In the genomic region with DNA sequence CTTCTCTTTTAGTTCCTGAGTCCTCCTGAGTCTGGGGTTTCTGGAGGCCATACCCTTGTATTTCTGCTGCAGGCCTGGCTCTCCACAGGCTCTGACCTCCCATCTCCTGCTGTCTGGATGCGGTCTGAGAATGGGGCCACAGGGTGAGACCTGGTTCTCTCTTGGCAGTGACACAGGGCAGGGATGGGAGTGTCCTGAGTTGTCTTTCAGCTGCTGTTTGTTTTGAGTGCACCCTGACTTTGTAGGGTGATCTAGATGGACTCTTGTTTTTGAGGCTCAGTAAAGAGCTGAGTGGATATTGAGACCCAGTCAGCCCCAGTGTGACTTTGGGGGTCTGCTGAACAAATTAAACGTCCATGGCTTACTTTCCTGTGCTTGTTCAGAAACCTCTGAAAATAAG, we compare ENCODE assay signal across 9 mouse cellular contexts. TPM values are rescaled to one million over a fixed set of nuclear protein-coding genes. Genes with fewer than 3 reads are reported as not detected.
A peak's percentile ranks its signal among the peaks of the same experiment; 100 is the strongest.
DNase-seq lines count a peak whose midpoint lies in the region; ATAC-seq and TF ChIP-seq lines count a peak whose summit lies in the region.
"Had no signal": no experiment of that assay in that cellular context is flagged by ENCODE, and none has a peak within 500 bp of the region (broad histone marks: within the 10 kb centered on the region; RNA-seq: fewer than 3 reads in every experiment).

No protein-coding gene starts in this region.

- no peaks in the 10 kb centered on the region for H3K36me3 ChIP-seq in embryonic facial prominence, embryonic 15.5 days
- no peaks in the 10 kb centered on the region for H3K36me3 ChIP-seq in intestine, embryonic 14.5 days (ENCODE audit: control insufficient read depth, insufficient read depth, low read length)
- H3K36me3 ChIP-seq in midbrain, postnatal 0 days (ENCODE audit: insufficient read depth, low read length) = no peaks in the 10 kb centered on the region

- H3K4me2 ChIP-seq in embryonic facial prominence, embryonic 15.5 days (replicated peaks) = no peak overlapping the region
- no peak overlapping the region for H3K4me2 ChIP-seq in intestine, embryonic 14.5 days (ENCODE audit: low read length)
- no peak overlapping the region for H3K4me2 ChIP-seq in midbrain, postnatal 0 days (ENCODE audit: low read depth, low read length, poor library complexity, severe bottlenecking)

- no peak for DNase-seq in layer of hippocampus, adult 2 months (ENCODE audit: low spot score in 2 of 2)
- no peak for DNase-seq in layer of hippocampus, postnatal 36 days
- DNase-seq in intestine, embryonic 14.5 days (ENCODE audit: low spot score) = no peak
- no peak for DNase-seq in midbrain, postnatal 0 days (ENCODE audit: low spot score)
- no peak for DNase-seq in cerebellum, adult 11-12 months
- no peak for DNase-seq in left cerebral cortex, adult 18-20 months (ENCODE audit: low spot score in 2 of 2)
- DNase-seq: embryo, embryonic 11 days had no signal

- no peaks in the 10 kb centered on the region for H3K9me3 ChIP-seq in embryonic facial prominence, embryonic 15.5 days (replicated peaks)
- H3K9me3 ChIP-seq in intestine, embryonic 14.5 days (ENCODE audit: control insufficient read depth, low read length) = no peaks in the 10 kb centered on the region
- H3K9me3 ChIP-seq in midbrain, postnatal 0 days (ENCODE audit: low read length) = no peaks in the 10 kb centered on the region

- H3K27me3 ChIP-seq in embryonic facial prominence, embryonic 15.5 days = no peaks in the 10 kb centered on the region
- no peaks in the 10 kb centered on the region for H3K27me3 ChIP-seq in intestine, embryonic 14.5 days (replicated peaks; ENCODE audit: control insufficient read depth, insufficient read depth, low read length)
- H3K27me3 ChIP-seq in midbrain, postnatal 0 days (ENCODE audit: insufficient read depth, low read length) = no peaks in the 10 kb centered on the region

- H3K4me1 ChIP-seq in embryonic facial prominence, embryonic 15.5 days = peaks cover 47% of the 10 kb centered on the region
- H3K4me1 ChIP-seq in intestine, embryonic 14.5 days (replicated peaks; ENCODE audit: control insufficient read depth, insufficient read depth, low read length) = peaks cover 42% of the 10 kb centered on the region
- H3K4me1 ChIP-seq in midbrain, postnatal 0 days (ENCODE audit: insufficient read depth, low read length) = 0 out of 2 replicates have a peak, but pooled peaks cover 7% of the 10 kb centered on the region

- ATAC-seq in embryonic facial prominence, embryonic 15.5 days (ENCODE audit: insufficient number of reproducible peaks, low FRiP score, low TSS enrichment, low read depth) = no peak
- ATAC-seq in intestine, embryonic 14.5 days (replicated peaks; ENCODE audit: low FRiP score, low TSS enrichment, low read depth) = no peak
- no peak for ATAC-seq in midbrain, postnatal 0 days (ENCODE audit: low FRiP score)
- no peak for ATAC-seq in megakaryocyte, adult 5-6 weeks (ENCODE audit: poor library complexity, severe bottlenecking)

- no peak overlapping the region for H3K4me3 ChIP-seq in layer of hippocampus, adult 2 months
- H3K4me3 ChIP-seq in embryonic facial prominence, embryonic 15.5 days (replicated peaks) = no peak overlapping the region
- no peak overlapping the region for H3K4me3 ChIP-seq in intestine, embryonic 14.5 days (ENCODE audit: low read depth, low read length)
- no peak overlapping the region for H3K4me3 ChIP-seq in midbrain, postnatal 0 days (ENCODE audit: low read depth, low read length)

- 51% methylated on average over 2 of the region's 2 CpGs for WGBS in embryonic facial prominence, embryonic 15.5 days
- WGBS in intestine, embryonic 14.5 days = 77% methylated on average over 2 of the region's 2 CpGs
- 66% methylated on average over 2 of the region's 2 CpGs for WGBS in midbrain, postnatal 0 days

- peak overlapping the region; percentile 87 for H3K27ac ChIP-seq in layer of hippocampus, adult 2 months
- H3K27ac ChIP-seq in embryonic facial prominence, embryonic 15.5 days (replicated peaks) = peak overlapping the region; percentile 83
- H3K27ac ChIP-seq in intestine, embryonic 14.5 days (ENCODE audit: low read depth) = peak overlapping the region; percentile 59; the same call in 1 of the 2 replicates
- H3K27ac ChIP-seq in midbrain, postnatal 0 days (ENCODE audit: low read depth, low read length) = peak overlapping the region; percentile 73

- TF ChIP-seq CTCF in layer of hippocampus, adult 2 months (conservative IDR thresholded peaks at IDR 0.05) = no peak
- TF ChIP-seq CTCF in midbrain, postnatal 0 days (IDR thresholded peaks at IDR 0.05) = no peak

- H3K9ac ChIP-seq in embryonic facial prominence, embryonic 15.5 days = no peak overlapping the region
- H3K9ac ChIP-seq in intestine, embryonic 14.5 days (ENCODE audit: low read length) = no peak overlapping the region
- H3K9ac ChIP-seq in midbrain, postnatal 0 days (replicated peaks; ENCODE audit: low read length, poor library complexity, severe bottlenecking) = no peak overlapping the region

RNA-seq across cellular contexts. Expression of a gene that starts 24.2 kb away (rescaled TPM):
- total RNA-seq in layer of hippocampus, adult 2 months (2021) = 10 to 100 TPM; 15.3 to 17.2 TPM
- 10 to 100 TPM; 14.3 to 18.1 TPM for total RNA-seq in layer of hippocampus, postnatal 36 days (2021)
- 44.1 and 47.8 TPM in 2 replicates for polyA plus RNA-seq in embryonic facial prominence, embryonic 15.5 days (2015; fragmentation: Nextera tagmentation; extraction: Ambion mirVana)
- 48.2 and 48.7 TPM in 2 replicates for polyA plus RNA-seq in intestine, embryonic 14.5 days (2014; fragmentation: Nextera tagmentation; extraction: Ambion mirVana)
- 12.3 and 13.5 TPM in 2 replicates for total RNA-seq in midbrain, postnatal 0 days (2014; rRNA removed)
- 50.1 TPM in 2 replicates for polyA plus RNA-seq in midbrain, postnatal 0 days (2015; fragmentation: Nextera tagmentation; extraction: Ambion mirVana)
- 25.7 and 29.9 TPM in 2 replicates for total RNA-seq in megakaryocyte, adult 5-6 weeks (2015)
- 24.3 and 27.0 TPM in 2 replicates for total RNA-seq in megakaryocyte, adult 5-6 weeks (2017)
- 10 to 100 TPM; 14.1 to 14.8 TPM for total RNA-seq in left cerebral cortex, adult 18-20 months (2021)

RNA-seq across cellular contexts. Expression of a gene that starts 24.5 kb away (rescaled TPM):
- total RNA-seq in layer of hippocampus, adult 2 months (2021) = 10 to 100 TPM; 64.8 to 71.4 TPM
- total RNA-seq in layer of hippocampus, postnatal 36 days (2021) = 10 to 100 TPM; 69.8 to 71.1 TPM
- 107 and 113 TPM in 2 replicates for polyA plus RNA-seq in embryonic facial prominence, embryonic 15.5 days (2015; fragmentation: Nextera tagmentation; extraction: Ambion mirVana)
- polyA plus RNA-seq in intestine, embryonic 14.5 days (2014; fragmentation: Nextera tagmentation; extraction: Ambion mirVana) = 107 and 117 TPM in 2 replicates
- 56.9 and 57.4 TPM in 2 replicates for total RNA-seq in midbrain, postnatal 0 days (2014; rRNA removed)
- 109 and 118 TPM in 2 replicates for polyA plus RNA-seq in midbrain, postnatal 0 days (2015; fragmentation: Nextera tagmentation; extraction: Ambion mirVana)
- total RNA-seq in megakaryocyte, adult 5-6 weeks (2015) = 45.9 and 57.2 TPM in 2 replicates
- total RNA-seq in megakaryocyte, adult 5-6 weeks (2017) = 35.2 and 39.4 TPM in 2 replicates
- total RNA-seq in left cerebral cortex, adult 18-20 months (2021) = 10 to 100 TPM; 60.4 to 60.9 TPM

RNA-seq across cellular contexts. Expression of a gene that starts 26.8 kb away (rescaled TPM):
- 10 to 100 TPM; 63.6 to 66.7 TPM for total RNA-seq in layer of hippocampus, adult 2 months (2021)
- total RNA-seq in layer of hippocampus, postnatal 36 days (2021) = 10 to 100 TPM; 89.5 to 96.2 TPM
- 83.3 and 89.1 TPM in 2 replicates for polyA plus RNA-seq in embryonic facial prominence, embryonic 15.5 days (2015; fragmentation: Nextera tagmentation; extraction: Ambion mirVana)
- 2.0 and 3.0 TPM in 2 replicates for polyA plus RNA-seq in intestine, embryonic 14.5 days (2014; fragmentation: Nextera tagmentation; extraction: Ambion mirVana)
- total RNA-seq in midbrain, postnatal 0 days (2014; rRNA removed) = 56.6 and 57.5 TPM in 2 replicates
- polyA plus RNA-seq in midbrain, postnatal 0 days (2015; fragmentation: Nextera tagmentation; extraction: Ambion mirVana) = 43.4 and 43.6 TPM in 2 replicates
- total RNA-seq in megakaryocyte, adult 5-6 weeks (2015) = 2.2 and 2.4 TPM in 2 replicates
- total RNA-seq in megakaryocyte, adult 5-6 weeks (2017) = 0.94 and 1.2 TPM in 2 replicates
- 10 to 100 TPM; 35.8 to 41.3 TPM for total RNA-seq in left cerebral cortex, adult 18-20 months (2021)

Comparison
In these comparisons a context has a peak if more than half of its experiments do, and no peak if none do; other contexts are left out.
1. RNA of a gene that starts 26.8 kb away (total RNA-seq): 89.5 to 96.2 TPM in layer of hippocampus, postnatal 36 days, 63.6 to 66.7 TPM in layer of hippocampus, adult 2 months, 56.6 to 57.5 TPM in midbrain, postnatal 0 days and 35.8 to 41.3 TPM in left cerebral cortex, adult 18-20 months; 0.94 to 2.4 TPM in megakaryocyte, adult 5-6 weeks; every median in the first group is over 10 times any median in the second.
2. Peak in every context shown above with its lines, with median percentiles within 50 percentile points of each other: H3K27ac ChIP-seq.